Comparison of ENCODE assay signal across 8 mouse cellular contexts in genomic region chr7:100663190-100663589, GRCm38 (mm10). TPM values are rescaled to one million over a fixed set of nuclear protein-coding genes. Genes with fewer than 3 reads are reported as not detected.
A peak's percentile ranks its signal among the peaks of the same experiment; 100 is the strongest.
DNase-seq lines count a peak whose midpoint lies in the region; ATAC-seq lines count a peak whose summit lies in the region.

No protein-coding gene starts in this region.

- H3K27me3 ChIP-seq in forebrain, embryonic 10.5 days (ENCODE audit: poor library complexity, severe bottlenecking), result peaks cover 13% of the 10 kb centered on the region
- H3K27me3 ChIP-seq in heart, embryonic 15.5 days, result no peaks in the 10 kb centered on the region
- H3K27me3 ChIP-seq in liver, embryonic 13.5 days, result peaks cover 20% of the 10 kb centered on the region; the same call in 1 of the 2 replicates
- H3K27me3 ChIP-seq in stomach, embryonic 15.5 days (replicated peaks), result no peaks in the 10 kb centered on the region

- peak overlapping the region; percentile 51; the same call in 1 of the 2 replicates for H3K27ac ChIP-seq in forebrain, embryonic 10.5 days
- H3K27ac ChIP-seq in heart, embryonic 15.5 days, result no peak overlapping the region
- H3K27ac ChIP-seq in liver, embryonic 13.5 days, result no peak overlapping the region
- peak overlapping the region; percentile 70 for H3K27ac ChIP-seq in stomach, embryonic 15.5 days

- peaks cover 30% of the 10 kb centered on the region for H3K4me1 ChIP-seq in forebrain, embryonic 10.5 days
- H3K4me1 ChIP-seq in heart, embryonic 15.5 days (replicated peaks), result peaks cover 16% of the 10 kb centered on the region
- peaks cover 14% of the 10 kb centered on the region for H3K4me1 ChIP-seq in liver, embryonic 13.5 days (replicated peaks)
- H3K4me1 ChIP-seq in stomach, embryonic 15.5 days, result 0 out of 2 replicates have a peak, but pooled peaks cover 2% of the 10 kb centered on the region

- peak; percentile 88 for DNase-seq in CD4-positive, CD25-positive, alpha-beta regulatory T cell, adult 2 months (ENCODE audit: low read depth, low spot score)
- peak; percentile 59 for DNase-seq in c-Kit-negative CD71-positive TER-119-positive erythroid progenitor cells, embryonic 14.5 days (ENCODE audit: low read depth, low spot score)
- DNase-seq in forebrain, embryonic 10.5 days (ENCODE audit: extremely low spot score, low spot score), result peak; percentile 87
- peak; percentile 95 for DNase-seq in kidney, postnatal 14 days
- peak; percentile 67 for DNase-seq in liver, embryonic 13.5 days
- peak; percentile 94 for DNase-seq in neural tube, embryonic 10.5 days (ENCODE audit: extremely low spot score, low spot score)

- H3K9me3 ChIP-seq in forebrain, embryonic 10.5 days, result no peaks in the 10 kb centered on the region
- H3K9me3 ChIP-seq in heart, embryonic 15.5 days (replicated peaks), result no peaks in the 10 kb centered on the region
- no peaks in the 10 kb centered on the region for H3K9me3 ChIP-seq in liver, embryonic 13.5 days (replicated peaks)
- H3K9me3 ChIP-seq in stomach, embryonic 15.5 days, result no peaks in the 10 kb centered on the region

- H3K4me3 ChIP-seq in forebrain, embryonic 10.5 days, result peak overlapping the region; percentile 14; the same call in 1 of the 2 replicates
- H3K4me3 ChIP-seq in heart, embryonic 15.5 days, result peak overlapping the region; percentile 10; the same call in 1 of the 2 replicates
- H3K4me3 ChIP-seq in liver, embryonic 13.5 days (replicated peaks), result no peak overlapping the region
- H3K4me3 ChIP-seq in stomach, embryonic 15.5 days (replicated peaks), result no peak overlapping the region

- no peak overlapping the region for H3K9ac ChIP-seq in heart, embryonic 15.5 days
- H3K9ac ChIP-seq in liver, embryonic 13.5 days, result no peak overlapping the region
- no peak overlapping the region for H3K9ac ChIP-seq in stomach, embryonic 15.5 days

- H3K36me3 ChIP-seq in forebrain, embryonic 10.5 days (replicated peaks), result no peaks in the 10 kb centered on the region
- H3K36me3 ChIP-seq in heart, embryonic 15.5 days, result no peaks in the 10 kb centered on the region
- H3K36me3 ChIP-seq in liver, embryonic 13.5 days, result no peaks in the 10 kb centered on the region
- H3K36me3 ChIP-seq in stomach, embryonic 15.5 days, result no peaks in the 10 kb centered on the region

- 4% methylated on average over 13 of the region's 13 CpGs for WGBS in forebrain, embryonic 10.5 days
- WGBS in heart, embryonic 15.5 days, result 1% methylated on average over 13 of the region's 13 CpGs
- 2% methylated on average over 13 of the region's 13 CpGs for WGBS in liver, embryonic 13.5 days (ENCODE audit: insufficient replicate concordance)
- WGBS in stomach, embryonic 15.5 days, result 1% methylated on average over 13 of the region's 13 CpGs

- H3K4me2 ChIP-seq in heart, embryonic 15.5 days, result peak overlapping the region; percentile 51
- 0 out of 2 replicates have a peak overlapping the region, but pooled peaks have one; percentile 9 for H3K4me2 ChIP-seq in liver, embryonic 13.5 days
- peak overlapping the region; percentile 46 for H3K4me2 ChIP-seq in stomach, embryonic 15.5 days

- ATAC-seq in heart, embryonic 15.5 days (replicated peaks; ENCODE audit: insufficient number of reproducible peaks, insufficient read depth, low FRiP score, low read depth), result peak; percentile 87
- peak; percentile 74 for ATAC-seq in liver, embryonic 13.5 days (ENCODE audit: low read depth)
- ATAC-seq in stomach, embryonic 15.5 days (ENCODE audit: insufficient read depth, low FRiP score, low read depth), result peak; percentile 85

RNA-seq across cellular contexts. Expression of gene Plekhb1, which starts 1.0 kb away (rescaled TPM):
- polyA plus RNA-seq in forebrain, embryonic 10.5 days (2016; fragmentation: Nextera tagmentation; extraction: Ambion mirVana), result 3.2 and 4.0 TPM in 2 replicates
- polyA plus RNA-seq in heart, embryonic 15.5 days (2015; fragmentation: Nextera tagmentation; extraction: Ambion mirVana), result 1.7 and 4.7 TPM in 2 replicates
- polyA plus RNA-seq in liver, embryonic 13.5 days (2015; fragmentation: Nextera tagmentation; extraction: Ambion mirVana), result 0.41 and 0.49 TPM in 2 replicates
- 15.0 and 15.8 TPM in 2 replicates for polyA plus RNA-seq in stomach, embryonic 15.5 days (2015; fragmentation: Nextera tagmentation; extraction: Ambion mirVana)

RNA-seq across cellular contexts. Expression of gene Fam168a, which starts 43.2 kb away (rescaled TPM):
- polyA plus RNA-seq in forebrain, embryonic 10.5 days (2016; fragmentation: Nextera tagmentation; extraction: Ambion mirVana), result 30.2 and 35.8 TPM in 2 replicates
- polyA plus RNA-seq in heart, embryonic 15.5 days (2015; fragmentation: Nextera tagmentation; extraction: Ambion mirVana), result 27.3 and 28.3 TPM in 2 replicates
- polyA plus RNA-seq in liver, embryonic 13.5 days (2015; fragmentation: Nextera tagmentation; extraction: Ambion mirVana), result 4.5 and 5.4 TPM in 2 replicates
- 33.3 and 39.0 TPM in 2 replicates for polyA plus RNA-seq in stomach, embryonic 15.5 days (2015; fragmentation: Nextera tagmentation; extraction: Ambion mirVana)

RNA-seq across cellular contexts. Expression of gene Mrpl48, which starts 55.1 kb away (rescaled TPM):
- 55.8 and 56.6 TPM in 2 replicates for polyA plus RNA-seq in forebrain, embryonic 10.5 days (2016; fragmentation: Nextera tagmentation; extraction: Ambion mirVana)
- polyA plus RNA-seq in heart, embryonic 15.5 days (2015; fragmentation: Nextera tagmentation; extraction: Ambion mirVana), result 72.2 and 89.3 TPM in 2 replicates
- polyA plus RNA-seq in liver, embryonic 13.5 days (2015; fragmentation: Nextera tagmentation; extraction: Ambion mirVana), result 57.0 and 59.8 TPM in 2 replicates
- polyA plus RNA-seq in stomach, embryonic 15.5 days (2015; fragmentation: Nextera tagmentation; extraction: Ambion mirVana), result 77.3 and 85.9 TPM in 2 replicates

RNA-seq across cellular contexts. Expression of gene Rab6a, which starts 56.0 kb away (rescaled TPM):
- polyA plus RNA-seq in forebrain, embryonic 10.5 days (2016; fragmentation: Nextera tagmentation; extraction: Ambion mirVana), result 83.8 and 83.9 TPM in 2 replicates
- polyA plus RNA-seq in heart, embryonic 15.5 days (2015; fragmentation: Nextera tagmentation; extraction: Ambion mirVana), result 85.1 and 85.5 TPM in 2 replicates
- 40.2 and 46.7 TPM in 2 replicates for polyA plus RNA-seq in liver, embryonic 13.5 days (2015; fragmentation: Nextera tagmentation; extraction: Ambion mirVana)
- polyA plus RNA-seq in stomach, embryonic 15.5 days (2015; fragmentation: Nextera tagmentation; extraction: Ambion mirVana), result 100 and 107 TPM in 2 replicates

Comparison
In these comparisons a context has a peak if more than half of its experiments do, and no peak if none do; other contexts are left out.
1. H3K27ac ChIP-seq: peak in forebrain, embryonic 10.5 days (single experiment) and stomach, embryonic 15.5 days (single experiment); none in heart, embryonic 15.5 days (single experiment) and liver, embryonic 13.5 days (single experiment).
2. H3K4me3 ChIP-seq: peak in forebrain, embryonic 10.5 days (single experiment) and heart, embryonic 15.5 days (single experiment); none in liver, embryonic 13.5 days (single experiment) and stomach, embryonic 15.5 days (single experiment).
3. Peak in every context shown above with its lines, with median percentiles within 50 percentile points of each other: DNase-seq, ATAC-seq and H3K4me2 ChIP-seq.